ENCODE assay signal across 9 mouse cellular contexts in the genomic region with DNA sequence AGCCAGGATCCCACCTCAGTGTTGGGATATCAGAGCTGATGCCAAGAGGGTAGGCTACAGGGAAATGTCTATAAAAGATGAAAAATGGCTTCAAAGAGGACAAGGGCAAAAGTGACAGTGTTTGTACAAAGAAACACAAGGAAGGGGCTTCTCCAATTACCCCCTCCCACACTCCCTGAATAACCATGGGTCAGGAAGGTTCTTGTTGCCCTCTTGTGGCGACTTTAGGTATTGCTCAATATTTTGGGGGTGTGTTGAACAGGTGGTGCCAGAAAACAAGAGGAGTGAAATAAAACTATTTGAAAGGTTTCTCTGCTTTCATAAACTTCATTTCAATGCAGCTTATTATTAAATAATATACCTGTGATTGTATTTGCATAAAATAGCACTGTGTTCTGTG. TPM values are rescaled to one million over a fixed set of nuclear protein-coding genes. Genes with fewer than 3 reads are reported as not detected.
DNase-seq lines count a peak whose midpoint lies in the region; ATAC-seq and TF ChIP-seq lines count a peak whose summit lies in the region.
"Had no signal": no experiment of that assay in that cellular context is flagged by ENCODE, and none has a peak within 500 bp of the region (broad histone marks: within the 10 kb centered on the region; RNA-seq: fewer than 3 reads in every experiment).

No protein-coding gene starts in this region.

- no peak overlapping the region for H3K4me2 ChIP-seq in kidney, embryonic 14.5 days (replicated peaks; ENCODE audit: low read depth, low read length)
- H3K4me2 ChIP-seq in myocyte (ENCODE audit: low read depth): no peak overlapping the region
- H3K4me2 ChIP-seq: embryonic facial prominence, embryonic 15.5 days had no signal

- no peak overlapping the region for H3ac ChIP-seq in myocyte (ENCODE audit: control insufficient read depth, insufficient read length)

- no peaks in the 10 kb centered on the region for H3K79me2 ChIP-seq in myocyte (ENCODE audit: control insufficient read depth, insufficient read depth)

- H3K36me3 ChIP-seq in kidney, embryonic 14.5 days (ENCODE audit: control insufficient read depth, insufficient read depth, low read length): no peaks in the 10 kb centered on the region
- H3K36me3 ChIP-seq in E14TG2a.4 (ENCODE audit: insufficient read depth, low read length): peaks cover 9% of the 10 kb centered on the region
- no peaks in the 10 kb centered on the region for H3K36me3 ChIP-seq in myocyte (ENCODE audit: control insufficient read depth, insufficient read depth)

- no peak for ATAC-seq in kidney, embryonic 14.5 days (ENCODE audit: low FRiP score, low TSS enrichment)

- H3K9ac ChIP-seq in kidney, embryonic 14.5 days (ENCODE audit: low read depth, low read length): no peak overlapping the region
- H3K9ac ChIP-seq: embryonic facial prominence, embryonic 15.5 days had no signal

- H3K27ac ChIP-seq in kidney, embryonic 14.5 days (ENCODE audit: low read depth, low read length): no peak overlapping the region
- no peak overlapping the region for H3K27ac ChIP-seq in bone marrow, adult 2 months (ENCODE audit: control insufficient read depth, insufficient read depth, low read depth, low read length, poor library complexity)
- H3K27ac ChIP-seq: embryonic facial prominence, embryonic 15.5 days had no signal

- H3K27me3 ChIP-seq in kidney, embryonic 14.5 days (ENCODE audit: control insufficient read depth, insufficient read depth, low read length): no peaks in the 10 kb centered on the region
- H3K27me3 ChIP-seq in E14TG2a.4 (ENCODE audit: insufficient read depth, low read length) (no peaks in the 10 kb centered on the region), myocyte (ENCODE audit: control insufficient read depth, insufficient read depth, insufficient read length) (no peaks in the 10 kb centered on the region)
- H3K27me3 ChIP-seq: embryonic facial prominence, embryonic 15.5 days had no signal

- no peak for TF ChIP-seq POLR2A in bone marrow, adult 2 months (IDR thresholded peaks at IDR 0.05; ENCODE audit: borderline replicate concordance, control insufficient read depth, low read depth, low read length)
- no peak for TF ChIP-seq POLR2A in myocyte (IDR thresholded peaks at IDR 0.05; ENCODE audit: insufficient read length, low read depth)

- no peaks in the 10 kb centered on the region for H3K4me1 ChIP-seq in kidney, embryonic 14.5 days (ENCODE audit: control insufficient read depth, insufficient read depth, low read length)
- no peaks in the 10 kb centered on the region for H3K4me1 ChIP-seq in E14TG2a.4 (replicated peaks; ENCODE audit: low read depth, low read length)
- H3K4me1 ChIP-seq in bone marrow, adult 2 months (ENCODE audit: control insufficient read depth, insufficient read depth, low read length): no peaks in the 10 kb centered on the region
- H3K4me1 ChIP-seq: embryonic facial prominence, embryonic 15.5 days had no signal

- peak; percentile 57 for DNase-seq in kidney, adult 18-20 months
- peak; percentile 17 for DNase-seq in fibroblast of lung, adult 2 months (ENCODE audit: low read depth)
- DNase-seq in layer of hippocampus, adult 9-10 months (ENCODE audit: low spot score): peak; percentile 61
- DNase-seq in urinary bladder, postnatal 36 days (ENCODE audit: low spot score in 2 of 2): peak; percentile 28 to 29

- peak; percentile 80 for TF ChIP-seq CTCF in E14TG2a.4 (conservative IDR thresholded peaks at IDR 0.05; ENCODE audit: low read length)
- peak; percentile 36; the same call in 1 of the 2 replicates for TF ChIP-seq CTCF in bone marrow, adult 2 months (IDR thresholded peaks at IDR 0.05; ENCODE audit: control insufficient read depth, insufficient read depth, low read length)

- 14% methylated on average over 1 of the region's 1 CpGs for WGBS in kidney, embryonic 14.5 days
- 0% methylated on average over 1 of the region's 1 CpGs for WGBS in bone marrow, adult 2 months

- no peaks in the 10 kb centered on the region for H3K9me3 ChIP-seq in kidney, embryonic 14.5 days (ENCODE audit: control insufficient read depth, low read length)
- H3K9me3 ChIP-seq in E14TG2a.4 (ENCODE audit: low read length): peaks cover 21% of the 10 kb centered on the region
- H3K9me3 ChIP-seq: embryonic facial prominence, embryonic 15.5 days had no signal

- H3K4me3 ChIP-seq in kidney, embryonic 14.5 days (ENCODE audit: low read length): no peak overlapping the region
- H3K4me3 ChIP-seq in E14TG2a.4 (replicated peaks; ENCODE audit: low read length): no peak overlapping the region
- no peak overlapping the region for H3K4me3 ChIP-seq in bone marrow, adult 2 months (replicated peaks; ENCODE audit: control insufficient read depth, low read depth, low read length)
- H3K4me3 ChIP-seq in myocyte: no peak overlapping the region
- H3K4me3 ChIP-seq: embryonic facial prominence, embryonic 15.5 days had no signal

TF ChIP-seq in myocyte, 11 proteins besides CTCF, POLR2A, EP300 and RAD21:
- TF ChIP-seq E2F4 (IDR thresholded peaks at IDR 0.05; ENCODE audit: insufficient read depth) (no peak), CEBPB (IDR thresholded peaks at IDR 0.05; ENCODE audit: insufficient read depth, poor library complexity, severe bottlenecking) (peak; percentile 35; the same call in 1 of the 2 replicates), REST (IDR thresholded peaks at IDR 0.05; ENCODE audit: insufficient read depth, insufficient read length) (no peak), POLR2AphosphoS2 (IDR thresholded peaks at IDR 0.05; ENCODE audit: insufficient read length, low read depth) (no peak), TCF12 (IDR thresholded peaks at IDR 0.05; ENCODE audit: insufficient read depth, poor library complexity, severe bottlenecking) (no peak)

RNA-seq across cellular contexts. Expression of a gene that starts 20.1 kb away (rescaled TPM):
- 16.2 and 22.7 TPM in 2 replicates for polyA plus RNA-seq in kidney, embryonic 14.5 days (2014; fragmentation: Nextera tagmentation; extraction: Ambion mirVana)
- 1.6 TPM in 1 of 2 replicates, not detected in the other for polyA plus RNA-seq in bone marrow, adult 2 months (2011; ENCODE audit: insufficient read depth, insufficient read length, low replicate concordance, missing spikeins)
- 2.1 TPM for polyA plus RNA-seq in myocyte (2012; fragmentation: generic; extraction: Trizol)

RNA-seq across cellular contexts. Expression of a gene that starts 35.1 kb away (rescaled TPM):
- polyA plus RNA-seq in kidney, embryonic 14.5 days (2014; fragmentation: Nextera tagmentation; extraction: Ambion mirVana): 12.5 and 17.0 TPM in 2 replicates
- polyA plus RNA-seq in bone marrow, adult 2 months (2011; ENCODE audit: insufficient read depth, insufficient read length, low replicate concordance, missing spikeins): not detected in 2 replicates
- 3.4 TPM for polyA plus RNA-seq in myocyte (2012; fragmentation: generic; extraction: Trizol)
